Mouse (Mus musculus): ENCODE results near the gene 9130023H24Rik. TPM values are rescaled to one million over a fixed set of nuclear protein-coding genes. Genes with fewer than 3 reads are reported as not detected.

The 9130023H24Rik gene
- total and polyA plus RNA-seq, 3 experiments, result 2.1 to 3.2 (median 2.2) TPM

DNA sequence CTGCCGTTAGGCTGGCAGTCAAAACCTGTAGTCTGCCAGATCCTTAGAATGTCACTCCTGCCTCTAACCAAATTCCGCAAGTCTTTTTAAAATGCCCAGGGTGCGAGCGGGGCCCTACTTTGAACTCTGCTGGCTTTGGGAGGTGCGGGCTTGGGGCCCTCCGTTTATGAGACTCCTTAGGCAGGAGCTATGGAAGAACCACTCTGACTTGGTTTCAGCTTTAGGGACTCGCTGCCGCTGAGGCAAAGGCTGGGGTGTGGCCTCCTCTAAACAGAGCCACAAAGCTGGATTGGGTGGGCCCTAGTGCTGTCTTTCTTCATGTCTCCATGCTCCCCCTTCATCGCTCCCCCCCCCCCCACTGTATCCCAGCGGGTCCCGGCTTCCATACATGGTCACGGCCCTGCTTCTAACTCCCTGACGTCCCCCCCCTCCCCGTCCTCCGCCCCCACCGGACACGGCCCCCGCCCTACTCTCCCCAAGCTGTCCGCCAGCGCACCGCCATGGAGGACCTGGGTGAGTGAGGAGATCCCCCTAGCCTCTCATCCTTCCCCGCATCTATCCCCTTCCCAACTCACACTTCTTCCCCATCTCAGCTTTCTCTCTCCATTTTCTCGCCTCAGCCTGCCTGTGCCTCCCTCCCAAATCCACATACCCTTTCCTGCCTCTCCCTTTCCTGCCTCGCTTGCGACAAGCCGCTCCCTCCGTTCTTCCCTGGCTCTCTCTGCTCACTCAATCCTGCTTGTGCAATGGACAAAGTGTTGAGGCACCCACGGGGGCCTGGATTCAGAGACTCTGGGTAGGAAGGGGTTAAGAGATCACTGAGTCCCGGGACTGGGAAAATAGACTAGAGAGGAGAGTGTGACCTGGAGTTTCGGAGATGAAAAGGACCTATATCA, 8.9 kb upstream of the 9130023H24Rik start, which contains the start of gene Tgfb1i1:
TSS of gene Tgfb1i1 (plus strand) at position 317 of the 896 bp plus-strand sequence.
- peaks cover 30 to 46% of the 10 kb centered on the region in 2 experiments for H3K36me3 ChIP-seq (replicated peaks in 1 of 2; ENCODE audit: control insufficient read depth in 1 of 2, insufficient read depth in 1 of 2, low read length in 1 of 2)
- no peak within 1 kb of the TSS for H3K9ac ChIP-seq (ENCODE audit: insufficient read depth, low read depth)
- DNase-seq (ENCODE audit: extremely low read depth), result no peak
- in situ Hi-C loops (cut with MboI; ENCODE audit: low pct_ligation_motif_present, low pct_unique_long_range_greater_than_20kb, low sequenced_read_pairs) (no loop called here), dilution Hi-C loops (cut with MboI; ENCODE audit: extremely low pct_ligation_motif_present, extremely low pct_unique_long_range_greater_than_20kb, low sequenced_read_pairs) (no loop called here)
- no peak within 1 kb of the TSS for H3K4me2 ChIP-seq (ENCODE audit: insufficient read depth, low read depth, poor library complexity, severe bottlenecking)
- no peak within 1 kb of the TSS for H3K27ac ChIP-seq (ENCODE audit: insufficient read depth, low read depth)
- no peak for TF ChIP-seq MAX (IDR thresholded peaks at IDR 0.05; ENCODE audit: low read length)
- no peak for TF ChIP-seq EP300 (IDR thresholded peaks at IDR 0.05; ENCODE audit: low read length)
- TF ChIP-seq HCFC1 (IDR thresholded peaks at IDR 0.05; ENCODE audit: low read depth, low read length), result no peak
- no peak for TF ChIP-seq CHD2 (IDR thresholded peaks at IDR 0.05; ENCODE audit: low read length)
- TF ChIP-seq JUND (conservative IDR thresholded peaks at IDR 0.05; ENCODE audit: low read depth, low read length), result no peak
- TF ChIP-seq ELF1 (IDR thresholded peaks at IDR 0.05; ENCODE audit: low read depth, low read length), result no peak
- H3K27me3 ChIP-seq (replicated peaks), result no peaks in the 10 kb centered on the region
- no peak within 1 kb of the TSS for H3K4me3 ChIP-seq (replicated peaks in 1 of 3; ENCODE audit: low read depth in 2 of 3, low read length in 2 of 3, poor library complexity in 1 of 3)
- no peaks in the 10 kb centered on the region for H3K4me1 ChIP-seq (ENCODE audit: control insufficient read depth in 1 of 2, insufficient read depth in 2 of 2)
- no peaks in the 10 kb centered on the region for H3K9me3 ChIP-seq (replicated peaks; ENCODE audit: low read length)
- H3K79me2 ChIP-seq (replicated peaks; ENCODE audit: control insufficient read depth, extremely low read depth, insufficient read depth, poor library complexity, severe bottlenecking), result no peaks in the 10 kb centered on the region

DNA sequence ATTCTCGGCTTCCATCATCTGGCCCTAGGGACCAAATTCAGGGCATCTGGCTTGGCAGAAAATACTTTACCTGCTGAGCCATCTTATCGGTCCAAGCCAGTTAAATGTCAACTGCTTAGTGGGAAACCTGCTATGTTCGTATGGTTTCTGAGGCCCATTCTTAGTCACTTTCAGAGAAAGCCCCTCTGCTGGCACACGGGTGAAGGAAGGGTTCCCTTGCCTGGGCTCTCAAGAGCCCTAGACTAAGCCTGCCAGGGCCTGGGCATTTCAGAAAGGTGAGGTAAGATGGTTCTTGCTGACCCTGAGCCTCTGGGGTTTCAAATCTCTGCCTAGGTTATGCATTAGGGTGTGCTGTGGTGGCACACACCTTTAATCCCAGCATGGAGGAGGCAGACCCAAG, 7.7 kb upstream of the 9130023H24Rik start:
- no peaks in the 10 kb centered on the region for H3K9me3 ChIP-seq (replicated peaks; ENCODE audit: low read length)
- H3K27me3 ChIP-seq (replicated peaks), result no peaks in the 10 kb centered on the region
- dilution Hi-C loops (cut with MboI; ENCODE audit: extremely low pct_ligation_motif_present, extremely low pct_unique_long_range_greater_than_20kb, low sequenced_read_pairs) (no loop called here), in situ Hi-C loops (cut with MboI; ENCODE audit: low pct_ligation_motif_present, low pct_unique_long_range_greater_than_20kb, low sequenced_read_pairs) (no loop called here)
- H3K9ac ChIP-seq (ENCODE audit: insufficient read depth, low read depth), result no peak overlapping the region
- no peak overlapping the region for H3K27ac ChIP-seq (ENCODE audit: insufficient read depth, low read depth)
- no peak overlapping the region for H3K4me2 ChIP-seq (ENCODE audit: insufficient read depth, low read depth, poor library complexity, severe bottlenecking)
- DNase-seq (ENCODE audit: extremely low read depth), result no peak
- H3K4me3 ChIP-seq (replicated peaks in 1 of 3; ENCODE audit: low read depth in 2 of 3, low read length in 2 of 3, poor library complexity in 1 of 3), result no peak overlapping the region
- peaks cover 0 to 4% of the 10 kb centered on the region in 2 experiments; a peak in 1 of 4 replicates for H3K4me1 ChIP-seq (ENCODE audit: control insufficient read depth in 1 of 2, insufficient read depth in 2 of 2)
- no peaks in the 10 kb centered on the region for H3K79me2 ChIP-seq (replicated peaks; ENCODE audit: control insufficient read depth, extremely low read depth, insufficient read depth, poor library complexity, severe bottlenecking)
- no peak for TF ChIP-seq RCOR1 (conservative IDR thresholded peaks at IDR 0.05; ENCODE audit: low read depth, low read length)
- TF ChIP-seq CTCF (conservative IDR thresholded peaks at IDR 0.05 in 1 of 2, IDR thresholded peaks at IDR 0.05 in 1 of 2; ENCODE audit: low read depth in 2 of 2, low read length in 2 of 2), result no peak
- TF ChIP-seq CHD2 (IDR thresholded peaks at IDR 0.05; ENCODE audit: low read length), result no peak
- no peak for TF ChIP-seq MEF2A (IDR thresholded peaks at IDR 0.05; ENCODE audit: borderline replicate concordance, low read depth, low read length)
- TF ChIP-seq SMC3 (IDR thresholded peaks at IDR 0.05; ENCODE audit: low read depth, low read length), result no peak
- no peak for TF ChIP-seq CHD1 (IDR thresholded peaks at IDR 0.05; ENCODE audit: low read depth, low read length)
- no peak for TF ChIP-seq IRF4 (IDR thresholded peaks at IDR 0.05; ENCODE audit: low read depth, low read length)
- TF ChIP-seq ZKSCAN1 (IDR thresholded peaks at IDR 0.05; ENCODE audit: borderline replicate concordance, low read depth, low read length), result no peak
- no peak for TF ChIP-seq JUN (IDR thresholded peaks at IDR 0.05; ENCODE audit: insufficient read depth, low read depth, low read length)
- TF ChIP-seq NRF1 (IDR thresholded peaks at IDR 0.05; ENCODE audit: low read depth, low read length), result no peak
- no peak for TF ChIP-seq USF1 (IDR thresholded peaks at IDR 0.05; ENCODE audit: low read depth, low read length)
- no peak for TF ChIP-seq EP300 (IDR thresholded peaks at IDR 0.05; ENCODE audit: low read length)
- H3K36me3 ChIP-seq (replicated peaks in 1 of 2; ENCODE audit: control insufficient read depth in 1 of 2, insufficient read depth in 1 of 2, low read length in 1 of 2), result peaks cover 41 to 58% of the 10 kb centered on the region in 2 experiments
